Mouse (Mus musculus): Measurements from ENCODE around the gene Ccnd1.
A peak's percentile ranks its signal among the peaks of the same experiment; 100 is the strongest.

Gene Ccnd1

DNA sequence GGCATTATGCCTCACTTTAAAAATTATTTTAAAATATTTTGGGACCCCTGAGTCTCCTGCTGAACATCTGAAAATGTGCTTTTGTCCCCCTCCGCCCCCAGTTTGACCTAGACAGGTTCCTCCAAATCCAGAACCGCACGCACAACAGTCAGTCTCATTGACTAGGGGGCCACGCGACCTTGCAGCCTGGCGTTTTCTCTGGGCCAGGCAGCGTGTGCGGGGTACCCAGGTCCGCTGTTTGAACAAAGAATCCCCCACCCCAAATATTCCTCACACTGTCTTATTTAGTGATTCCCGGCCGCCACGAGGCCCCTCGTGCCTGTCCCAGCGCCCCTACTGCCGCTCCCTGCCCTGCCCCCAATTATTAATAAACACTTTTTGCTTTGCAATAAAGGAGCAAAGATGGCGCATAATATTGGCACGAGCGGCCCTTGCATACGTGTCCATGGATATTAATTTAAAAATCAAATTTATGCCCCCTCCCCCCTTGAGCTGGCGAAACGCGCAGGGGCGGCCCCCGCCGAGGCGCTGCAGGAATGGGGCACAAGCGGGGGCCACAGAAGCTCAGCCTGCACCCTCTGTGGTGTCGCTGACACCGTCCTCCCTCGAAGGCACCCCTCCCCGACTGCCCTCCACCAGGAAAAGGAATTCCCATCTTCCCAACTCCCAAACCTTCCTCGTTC is 923 bp downstream of the Ccnd1 start:
- peak; percentile 54 for DNase-seq

DNA sequence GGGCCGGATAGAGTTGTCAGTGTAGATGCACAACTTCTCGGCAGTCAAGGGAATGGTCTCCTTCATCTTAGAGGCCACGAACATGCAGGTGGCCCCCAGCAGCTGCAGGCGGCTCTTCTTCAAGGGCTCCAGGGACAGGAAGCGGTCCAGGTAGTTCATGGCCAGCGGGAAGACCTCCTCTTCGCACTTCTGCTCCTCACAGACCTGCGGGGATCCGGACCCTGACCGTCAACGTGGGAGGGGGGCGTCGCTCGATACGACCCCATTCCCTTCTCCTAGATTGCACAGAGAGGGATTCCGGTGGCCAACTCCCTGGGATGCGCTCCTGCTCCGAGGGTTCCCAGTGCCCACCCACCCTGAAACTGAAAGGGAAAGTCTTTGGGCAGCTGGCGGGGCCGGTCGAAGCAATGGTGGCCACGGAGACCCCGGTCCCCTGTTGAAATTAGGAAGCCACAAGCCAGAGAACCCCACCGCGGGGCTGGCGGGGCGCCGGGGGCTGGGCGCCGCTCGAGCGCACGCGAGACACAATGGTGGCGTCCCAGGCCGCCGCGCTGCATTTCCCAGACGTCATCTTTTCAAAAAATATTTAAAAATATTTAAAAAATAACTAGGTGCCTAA is 1.7 kb downstream of the Ccnd1 start:
- peak; percentile 56 for DNase-seq

DNA sequence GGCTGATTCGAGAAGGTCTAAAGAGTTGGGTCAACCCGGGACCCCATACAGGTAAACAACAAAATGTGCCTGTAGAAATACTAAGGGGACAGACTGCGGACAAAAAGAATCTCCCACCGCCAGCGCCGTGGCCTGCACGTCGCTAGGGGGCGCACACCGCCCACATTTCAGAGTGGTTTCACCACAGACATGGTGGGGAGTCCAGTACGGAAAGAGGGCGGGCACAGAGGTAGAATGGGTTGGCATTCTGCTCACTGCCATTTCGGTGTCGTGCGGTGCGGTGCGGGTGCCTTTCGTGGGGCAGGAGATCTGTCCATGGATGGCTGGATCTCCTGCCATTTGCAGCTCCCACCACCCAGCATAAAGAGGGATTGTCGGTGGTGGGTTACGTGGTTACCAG is 2.2 kb downstream of the Ccnd1 start:
- peak; percentile 94 for DNase-seq

DNA sequence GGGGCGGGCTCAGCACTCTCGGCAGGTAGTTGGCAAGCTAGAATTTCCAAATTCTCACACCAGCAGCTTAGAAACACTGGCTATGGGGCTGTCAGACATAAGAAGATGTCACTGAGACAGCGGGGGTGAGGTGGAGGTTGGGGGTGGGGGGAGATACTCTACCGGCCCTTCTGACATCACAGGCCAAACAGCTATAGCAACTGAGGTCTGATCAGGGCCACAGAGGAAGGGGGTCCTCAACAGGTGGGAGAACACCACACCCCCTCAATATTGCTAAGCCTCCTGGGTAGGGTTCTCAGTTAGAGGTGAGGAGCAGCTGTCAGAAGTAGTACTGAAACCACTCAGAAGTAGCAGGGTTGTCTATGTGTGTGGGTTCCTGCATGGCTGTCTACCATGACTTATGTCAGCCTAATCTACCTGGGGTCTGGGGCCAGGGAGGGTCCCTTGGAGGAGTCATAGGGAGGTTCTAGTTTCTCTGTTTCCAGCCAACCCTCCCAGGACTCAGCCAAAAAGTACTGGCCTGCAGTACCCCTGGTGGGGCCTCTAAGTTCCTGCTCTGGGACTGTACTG is 3.3 kb downstream of the Ccnd1 start:
- DNase-seq = no peak

DNA sequence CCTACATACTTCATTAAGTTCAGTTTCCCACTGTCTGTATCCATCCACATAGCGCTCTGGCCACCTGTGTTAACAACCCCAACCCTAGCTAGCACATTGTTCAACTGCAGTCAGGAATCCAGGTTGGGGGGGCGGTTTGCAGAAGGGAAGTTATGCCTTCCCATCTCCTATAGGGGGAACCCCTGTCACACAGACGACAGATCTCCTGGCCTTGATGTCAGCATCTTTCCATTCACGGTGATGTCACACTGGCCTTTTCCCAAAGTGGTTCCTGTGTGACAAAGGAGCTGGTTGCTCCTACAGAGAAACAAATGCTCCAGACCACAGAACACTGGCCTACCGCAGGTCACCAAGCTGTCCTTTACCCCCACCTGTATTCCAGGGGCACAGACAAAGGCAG is 4.2 kb downstream of the Ccnd1 start:
- DNase-seq = peak; percentile 58

DNA sequence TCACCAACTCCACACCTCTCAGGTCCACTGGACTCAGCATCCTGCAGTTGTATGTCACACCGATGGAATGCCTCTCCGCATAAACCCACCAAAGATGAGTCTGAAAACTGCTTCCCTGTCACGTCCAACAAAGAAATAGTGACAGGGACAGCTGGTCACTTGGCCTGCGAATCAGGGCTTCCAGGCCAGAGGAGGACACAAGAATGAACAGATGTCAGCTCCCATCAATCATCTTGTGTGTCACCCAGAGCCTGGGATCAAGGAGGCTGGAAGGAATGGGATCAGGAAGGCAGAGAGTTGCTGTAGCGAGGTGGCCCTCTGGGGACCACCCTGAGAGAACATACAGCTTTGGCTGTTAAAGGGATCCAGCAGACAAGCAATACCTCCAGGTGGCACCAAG is 4.8 kb downstream of the Ccnd1 start:
- no peak for DNase-seq

DNA sequence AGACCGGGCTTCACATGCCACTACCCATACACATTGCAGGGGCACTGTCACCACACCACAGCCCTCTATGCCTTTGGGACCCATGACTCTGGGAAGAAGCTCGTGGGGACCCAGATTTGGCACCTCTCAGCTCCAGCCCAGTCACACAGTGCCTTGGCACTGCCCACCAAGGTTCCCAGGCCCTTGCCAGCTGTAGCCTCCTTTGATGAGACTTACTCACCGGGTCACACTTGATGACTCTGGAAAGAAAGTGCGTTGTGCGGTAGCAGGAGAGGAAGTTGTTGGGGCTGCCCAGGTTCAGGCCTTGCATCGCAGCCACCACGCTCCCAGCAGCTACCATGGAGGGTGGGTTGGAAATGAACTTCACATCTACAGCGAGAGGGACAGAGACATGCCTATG is 5.9 kb downstream of the Ccnd1 start:
- no peak for DNase-seq

DNA sequence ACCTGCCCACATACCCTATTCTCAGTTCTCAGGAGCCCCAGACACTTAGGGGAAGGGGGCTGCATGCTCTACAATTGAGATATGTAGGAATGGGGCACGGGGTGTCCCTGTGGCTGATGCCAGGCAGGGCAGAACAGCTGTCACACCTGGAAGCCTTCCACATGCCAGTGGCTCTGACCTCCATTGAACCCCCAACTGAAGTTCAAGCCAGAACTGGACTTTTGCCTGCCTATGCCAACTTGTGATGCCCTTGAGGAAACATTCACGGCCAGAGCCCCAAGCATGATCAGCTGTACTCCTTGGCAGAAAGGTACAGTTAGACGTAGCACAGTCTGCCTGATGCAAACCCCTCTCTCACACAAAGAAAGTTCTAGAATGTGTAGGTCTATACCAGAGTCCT is 6.4 kb downstream of the Ccnd1 start:
- peak; percentile 46 for DNase-seq

DNA sequence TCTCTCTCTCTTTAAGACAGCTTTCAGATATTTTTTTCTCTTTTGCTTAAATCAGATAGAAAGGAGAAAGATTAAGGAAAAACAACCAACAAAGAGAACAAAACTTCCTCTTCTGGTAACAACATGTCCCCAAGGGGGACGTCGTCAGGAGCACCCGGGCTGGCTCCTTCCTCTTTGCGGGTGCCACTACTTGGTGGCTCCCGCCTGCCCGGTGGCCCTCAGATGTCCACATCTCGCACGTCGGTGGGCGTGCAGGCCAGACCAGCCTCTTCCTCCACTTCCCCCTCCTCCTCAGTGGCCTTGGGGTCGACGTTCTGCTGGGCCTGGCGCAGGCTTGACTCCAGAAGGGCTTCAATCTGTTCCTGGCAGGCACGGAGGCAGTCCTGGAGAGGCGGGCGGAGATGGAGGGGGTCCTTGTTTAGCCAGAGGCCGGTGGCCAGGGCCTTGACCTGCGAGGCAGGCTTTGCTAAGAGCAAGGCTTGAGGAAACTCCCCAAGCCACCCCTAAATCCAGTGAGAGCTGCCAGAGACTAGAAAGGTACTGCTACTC is 7.3 kb downstream of the Ccnd1 start:
- DNase-seq = no peak

DNA sequence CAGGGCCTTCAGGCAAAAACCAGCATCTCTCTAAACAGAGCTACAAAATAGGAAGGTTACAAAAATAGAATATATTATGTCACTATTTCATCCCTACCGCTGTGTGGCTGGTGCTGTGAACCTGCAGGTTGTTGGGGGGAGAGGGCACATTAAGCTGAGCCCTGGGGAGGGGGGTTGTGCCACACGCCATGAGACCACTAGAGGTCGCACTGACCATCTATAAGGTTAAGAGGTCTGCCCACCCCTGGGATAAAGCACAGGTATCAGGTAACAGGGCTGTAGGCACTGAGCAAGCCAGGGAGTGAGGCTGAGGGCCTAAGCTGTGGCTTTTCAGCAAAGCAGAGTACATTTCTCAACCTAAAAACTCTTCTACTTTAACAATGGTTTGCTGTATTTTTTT is 7.9 kb downstream of the Ccnd1 start:
- peak; percentile 64 for DNase-seq

DNA sequence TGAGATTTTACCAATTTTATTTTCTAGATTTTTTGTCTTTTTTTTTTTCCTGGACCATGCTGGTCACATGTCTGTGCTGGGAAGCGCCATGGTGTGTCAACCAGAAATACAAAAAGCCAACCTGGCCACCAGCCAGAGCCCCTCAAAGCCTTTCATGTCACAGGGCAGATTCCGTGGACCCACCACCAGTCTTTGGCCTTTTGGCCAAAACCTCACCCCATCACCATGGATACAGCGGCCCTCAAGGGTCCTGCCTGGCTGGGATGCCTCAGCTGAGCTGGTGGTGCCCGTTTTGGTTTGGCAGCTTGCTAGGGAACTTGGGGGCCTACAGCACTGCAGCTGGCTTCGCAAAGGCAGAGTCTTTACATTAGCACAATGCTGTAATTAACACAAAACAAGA is 9.8 kb downstream of the Ccnd1 start:
- DNase-seq = no peak

DNA sequence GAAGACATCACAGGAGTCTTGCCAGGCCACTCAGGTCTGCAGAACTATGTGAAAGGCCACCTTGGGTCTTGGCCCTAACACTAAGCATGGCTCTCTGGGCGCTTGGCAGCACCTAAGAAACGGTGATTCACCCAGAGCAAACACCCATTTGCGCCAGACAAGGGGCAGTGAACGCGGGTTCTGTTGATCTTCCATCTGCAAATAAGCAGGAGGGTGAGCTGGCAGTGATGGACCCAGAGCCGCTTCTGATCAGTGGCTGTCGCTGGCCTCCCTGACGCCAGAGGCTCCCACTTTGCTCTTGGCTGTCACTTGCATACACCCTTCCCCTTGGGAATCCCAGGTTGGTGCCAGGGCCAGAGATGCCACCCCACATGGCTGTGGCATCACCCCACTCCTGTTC is 10.2 kb downstream of the Ccnd1 start:
- DNase-seq = no peak

DNA sequence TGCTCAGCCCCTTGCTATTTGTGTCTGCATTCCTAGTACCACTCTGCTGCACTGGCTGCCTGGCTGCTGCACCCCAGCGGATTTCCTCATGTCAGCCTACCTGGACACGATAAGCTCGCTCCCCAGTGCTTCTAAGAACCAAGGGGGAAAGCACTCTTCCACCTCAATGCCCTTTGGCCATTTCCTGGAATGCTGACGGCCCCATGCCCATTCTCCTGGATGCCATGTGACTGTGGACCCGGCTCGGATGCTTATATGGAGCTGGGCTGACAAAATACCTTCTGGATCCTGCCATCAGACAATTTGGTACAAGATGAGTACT is 10.9 kb downstream of the Ccnd1 start:
- DNase-seq = no peak

DNA sequence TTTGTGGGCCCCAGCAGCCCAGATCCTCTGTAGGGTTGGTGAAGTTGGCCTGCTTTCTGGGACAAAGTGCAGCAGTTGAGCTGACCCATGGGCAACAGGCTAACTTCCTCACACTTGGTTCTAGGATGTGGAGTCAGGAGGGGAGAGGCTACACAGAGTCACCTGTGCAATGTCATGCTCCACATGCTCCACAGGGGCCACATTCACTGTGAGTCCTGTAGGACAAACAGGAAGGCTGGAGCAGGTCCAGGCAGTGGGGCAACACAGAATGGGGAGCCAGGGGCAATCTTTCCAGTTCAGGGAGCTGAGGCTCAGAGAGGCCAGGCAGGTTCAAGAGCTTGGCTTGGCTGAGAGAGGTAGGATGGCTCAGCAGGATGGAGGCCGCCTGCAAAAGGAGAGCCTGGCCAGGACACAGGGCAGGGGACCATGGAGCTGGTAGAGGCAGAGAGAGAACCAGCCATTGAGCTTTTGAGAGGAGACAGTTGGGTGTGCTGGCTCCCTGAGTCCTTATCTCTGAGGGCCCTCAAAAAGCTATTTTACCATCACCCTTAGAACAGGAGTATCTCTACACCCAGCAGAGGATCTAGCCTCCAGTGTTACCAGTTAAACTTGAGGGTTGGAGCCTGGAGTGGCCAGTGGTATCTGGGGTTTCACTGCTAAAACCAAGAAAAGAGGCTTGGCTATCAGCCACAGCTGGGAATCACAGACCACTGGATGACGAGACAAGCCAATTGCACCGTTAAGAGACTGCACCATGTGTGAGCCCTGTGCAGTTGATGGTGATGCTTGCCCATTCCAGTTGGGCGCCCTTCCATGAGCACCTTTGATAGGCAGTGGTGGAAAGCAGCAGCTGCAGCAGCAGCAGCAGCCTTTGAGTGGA is 11.5 kb downstream of the Ccnd1 start:
- DNase-seq = no peak

DNA sequence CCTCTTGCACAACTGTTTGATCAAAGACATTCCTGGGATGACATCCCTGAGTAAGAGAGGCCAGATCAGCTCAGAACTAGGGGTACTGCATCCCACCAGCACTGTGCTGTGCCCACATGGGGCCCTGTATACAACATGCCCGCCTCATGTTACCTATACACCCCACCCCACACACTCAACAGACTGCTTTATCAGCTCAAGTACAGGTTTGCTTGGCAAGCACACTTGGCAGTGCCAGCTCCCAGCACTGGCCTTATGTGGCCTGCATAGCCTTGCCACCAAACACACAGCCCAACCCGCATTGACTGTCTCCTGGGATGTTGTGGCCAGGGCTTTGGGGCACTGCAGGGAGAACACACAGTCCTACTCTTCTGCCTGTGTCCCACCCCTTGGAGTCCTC is 12.1 kb downstream of the Ccnd1 start:
- no peak for DNase-seq

DNA sequence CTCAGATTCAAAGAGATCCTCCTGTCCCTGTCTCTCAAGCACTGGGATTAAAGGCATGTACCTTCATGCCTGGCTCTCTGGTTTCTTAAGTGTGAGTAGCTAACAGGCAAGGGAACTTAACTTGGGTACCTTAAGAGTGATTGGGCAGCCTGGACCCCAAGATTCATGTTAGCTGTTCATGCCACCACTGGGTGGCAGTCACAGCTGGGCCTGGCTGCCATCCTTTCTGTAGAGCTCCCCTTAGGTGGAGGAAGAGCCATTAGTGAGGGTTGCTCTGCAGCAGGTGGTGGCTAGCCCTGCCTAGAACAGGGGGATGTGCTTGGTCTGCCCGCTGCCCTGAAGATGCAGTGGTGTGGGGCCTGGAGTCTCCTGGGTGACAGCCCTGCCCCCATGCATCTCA is 20.9 kb downstream of the Ccnd1 start:
- DNase-seq = no peak

DNA sequence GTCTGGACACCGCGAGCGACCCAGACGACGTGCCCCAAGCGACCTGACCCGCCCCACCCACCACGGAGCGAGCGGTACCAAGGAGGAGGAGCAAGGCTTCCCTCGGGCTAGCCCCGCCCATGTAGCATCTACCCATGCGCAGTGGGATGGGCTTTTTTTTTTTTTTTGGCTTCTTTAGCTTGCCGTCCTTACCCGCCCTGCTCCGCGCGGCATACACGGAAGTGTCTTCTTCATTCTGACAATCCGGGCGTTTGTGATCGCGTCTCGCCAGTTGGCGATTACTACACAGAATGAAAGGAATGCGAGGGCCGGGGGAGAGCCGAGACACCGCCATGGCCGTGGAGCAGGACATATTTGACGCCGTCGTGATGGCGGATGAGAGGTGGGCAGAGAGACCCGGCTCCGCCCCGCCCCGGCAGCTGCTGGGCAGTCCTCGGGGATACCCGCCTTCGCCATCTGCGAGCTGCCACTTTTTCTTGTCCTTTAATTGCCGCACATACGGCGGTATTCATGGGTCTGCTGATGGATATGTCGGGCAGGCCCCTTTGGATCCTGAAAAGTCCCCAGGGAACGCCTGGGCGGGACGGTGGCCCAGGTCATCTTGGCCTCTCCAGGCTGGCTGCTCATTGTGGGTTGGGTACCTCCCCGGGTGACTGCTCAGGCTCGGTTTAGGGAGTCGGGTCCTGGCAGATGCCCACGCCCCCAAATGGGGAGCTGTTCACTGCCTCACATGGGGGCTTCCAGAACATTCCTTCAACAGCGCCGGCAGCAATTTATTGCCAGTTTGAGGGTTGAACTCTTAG is 24.6 kb downstream of the Ccnd1 start, which contains the start of gene LTO1:
Gene LTO1 (plus strand): TSS at position 153 of the 803 bp plus-strand sequence.
- peak; percentile 94 for DNase-seq

DNA sequence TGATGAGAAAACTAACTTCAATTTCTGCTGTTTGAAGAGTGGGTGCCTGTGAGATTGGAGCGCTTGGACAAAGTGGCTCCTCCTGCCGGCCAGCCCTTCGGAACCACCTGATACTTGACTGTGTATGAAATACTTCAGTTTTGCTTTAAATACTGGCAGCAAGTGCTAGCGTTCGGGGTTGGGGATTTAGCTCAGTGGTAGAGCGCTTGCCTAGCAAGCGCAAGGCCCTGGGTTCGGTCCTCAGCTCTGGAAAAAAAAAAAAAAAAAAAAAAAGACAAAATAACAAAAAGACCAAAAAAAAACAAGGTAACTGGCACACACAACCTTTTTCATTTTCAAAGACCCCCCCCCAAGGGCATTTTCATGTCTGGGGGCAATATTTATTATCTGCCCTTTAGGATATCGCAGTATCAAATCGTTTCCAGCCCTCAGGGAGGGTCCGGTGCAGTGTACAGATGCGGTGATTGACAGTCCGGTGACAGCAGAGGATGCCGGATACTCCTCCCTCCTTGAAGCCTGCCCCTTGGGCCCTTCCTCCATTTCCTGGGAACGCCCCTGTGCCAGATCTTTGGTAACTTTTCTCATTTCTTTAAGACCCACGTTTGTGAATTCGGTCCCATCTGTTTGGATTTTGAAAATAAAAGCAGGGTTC is 25.3 kb downstream of the Ccnd1 start:
- peak; percentile 32 for DNase-seq

DNA sequence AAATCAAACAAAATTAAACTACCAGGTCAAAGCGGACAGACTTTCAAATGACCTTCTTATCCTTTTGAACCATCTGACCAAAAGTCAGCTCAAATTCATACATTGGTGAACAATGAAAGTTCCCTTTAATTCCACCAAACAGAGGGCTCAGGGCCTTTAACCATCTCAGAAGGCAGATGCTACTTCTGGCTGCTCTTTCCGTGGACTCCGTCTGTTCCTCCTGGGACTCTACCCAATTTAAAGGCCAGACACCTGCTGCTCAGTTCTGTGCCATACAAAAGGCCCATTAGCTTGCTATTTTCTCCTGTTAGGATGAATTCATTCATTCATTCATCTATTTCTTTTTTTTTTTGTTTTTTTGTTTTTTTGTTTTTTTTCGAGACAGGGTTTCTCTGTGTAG is 26.8 kb downstream of the Ccnd1 start:
- no peak for DNase-seq

DNA sequence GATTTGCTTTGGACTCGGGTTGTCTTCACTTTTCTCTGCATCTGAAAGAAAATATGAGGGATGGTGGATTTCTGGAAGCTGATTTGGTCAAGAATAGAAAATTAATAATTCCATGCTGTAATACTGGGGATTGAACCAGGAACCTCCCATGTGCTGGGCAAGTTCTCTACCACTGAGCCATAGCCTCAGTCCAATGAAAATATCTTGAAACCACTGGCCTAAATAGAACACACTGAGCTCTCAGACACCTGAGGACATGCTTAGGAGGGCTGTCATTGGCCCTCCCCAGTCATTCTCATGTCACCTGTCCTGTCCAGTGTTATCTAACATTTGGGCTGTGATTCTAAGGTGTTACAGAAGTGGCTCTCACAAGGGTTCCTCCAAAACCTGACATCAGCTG is 28.6 kb downstream of the Ccnd1 start:
- DNase-seq = no peak

DNA sequence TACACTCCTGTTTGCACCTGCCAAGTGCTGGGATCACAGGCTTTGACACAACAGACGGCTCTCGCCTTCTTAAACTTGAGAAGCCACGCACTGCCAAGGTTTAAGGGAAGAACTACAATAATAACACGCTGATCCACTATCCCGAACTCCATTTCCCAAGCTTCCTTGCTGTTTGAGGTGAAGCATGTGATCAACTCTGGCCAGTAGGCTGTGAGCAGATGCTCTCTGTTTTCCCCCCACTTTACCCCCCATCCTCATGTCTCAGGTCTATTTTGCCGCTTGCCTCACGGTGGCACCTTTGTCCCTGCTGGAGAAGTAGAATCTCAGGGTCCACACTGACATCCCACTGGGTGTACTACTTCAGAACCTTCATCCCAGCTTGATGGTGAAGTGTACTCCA is 31.0 kb downstream of the Ccnd1 start:
- DNase-seq = no peak

DNA sequence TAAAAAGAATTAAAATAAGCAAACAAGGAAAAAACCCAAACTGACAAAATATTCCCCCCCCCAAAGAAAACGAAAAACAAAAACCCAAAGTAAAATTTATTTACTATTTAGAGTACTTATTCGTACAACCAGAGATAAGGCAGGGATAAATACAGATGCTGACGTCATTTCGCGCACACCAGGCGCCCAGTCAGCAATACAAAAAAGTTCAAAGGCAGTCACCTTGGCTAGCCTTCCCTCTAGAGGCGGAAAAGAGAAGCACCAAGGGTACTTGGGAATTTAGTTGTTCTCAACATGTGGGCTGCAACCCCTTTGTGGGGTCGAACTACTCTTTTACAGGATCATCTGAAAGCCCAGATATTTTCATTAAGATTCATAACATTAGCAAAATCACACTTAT is 31.9 kb downstream of the Ccnd1 start:
- DNase-seq = no peak
